Mouse (Mus musculus) ES-E14 (cell line): ENCODE data around the gene Tmigd3.

Experiments
- CHD2 ChIP-seq: IDR thresholded peaks from 2 replicates; pipeline ENCODE4 v1.6.1; 2014; ENCODE audit warnings: mild to moderate bottlenecking, low read depth, low read length, inconsistent platforms
- HCFC1 ChIP-seq: IDR thresholded peaks from 2 replicates; pipeline ENCODE4 v1.6.1; 2012; ENCODE audit warnings: low read length, inconsistent platforms, borderline replicate concordance; ENCODE audit not compliant: insufficient read depth
- MAFK ChIP-seq: IDR thresholded peaks from 2 replicates; pipeline ENCODE4 v1.6.1; 2014; ENCODE audit warnings: mild to moderate bottlenecking, low read depth, low read length, inconsistent platforms; ENCODE audit not compliant: insufficient read depth

DNA sequence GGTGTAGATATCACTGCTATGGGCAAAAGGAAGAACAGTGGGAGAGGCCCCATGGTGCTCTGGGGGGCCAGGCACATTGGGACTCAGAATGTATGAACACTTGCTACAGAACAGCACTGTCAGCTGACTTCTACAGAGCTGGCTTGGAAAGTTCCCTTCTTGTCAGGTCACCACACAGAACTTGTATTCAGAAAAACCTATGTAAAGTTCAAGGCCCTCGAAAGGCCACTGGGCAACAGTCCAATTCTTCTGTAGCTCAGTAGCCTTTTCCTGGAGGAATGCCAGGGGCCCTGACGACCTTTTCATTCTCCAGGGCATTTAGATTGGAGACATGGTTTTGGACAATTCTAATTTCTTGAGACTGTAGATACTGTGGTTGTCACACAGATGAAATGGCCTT lies 2.6 kb upstream of the Tmigd3 start:
- TF ChIP-seq CHD2 (no peak), MAFK (no peak), HCFC1 (no peak)
